Mouse (Mus musculus) heart, embryonic 12.5 days (tissue): ENCODE data around the gene Cog4. TPM values are rescaled to one million over a fixed set of nuclear protein-coding genes. Genes with fewer than 3 reads are reported as not detected.
A peak's percentile ranks its signal among the peaks of the same experiment; 100 is the strongest.

Experiments used
- ATAC-seq: fragments of 200-750 bp; cut with Nextera tagmentation; 2 replicates; pipeline ENCODE4 v1.8.0; 2017; ENCODE audit warnings: moderate TSS enrichment, moderate library complexity; ENCODE audit not compliant: insufficient number of reproducible peaks, low FRiP score
- H3K27ac ChIP-seq: fragments of 300-500 bp; sonication (generic); 2 replicates; pipeline ENCODE4 v1.5.1; 2016; ENCODE audit warnings: mild to moderate bottlenecking, moderate library complexity; ENCODE audit not compliant: poor library complexity, severe bottlenecking
- H3K27me3 ChIP-seq: fragments of 300-500 bp; sonication (generic); replicated peaks from 2 replicates; pipeline ENCODE4 v1.6.1; 2016; ENCODE audit warnings: mild to moderate bottlenecking, moderate library complexity
- H3K36me3 ChIP-seq: fragments of 300-500 bp; sonication (generic); 2 replicates; pipeline ENCODE4 v1.6.1; 2016; ENCODE audit warnings: mild to moderate bottlenecking, moderate library complexity
- H3K4me1 ChIP-seq: fragments of 300-500 bp; sonication (generic); replicated peaks from 2 replicates; pipeline ENCODE4 v1.6.1; 2016; ENCODE audit warnings: mild to moderate bottlenecking
- H3K4me2 ChIP-seq: fragments of 300-500 bp; sonication (generic); 2 replicates; pipeline ENCODE4 v1.6.1; 2016; ENCODE audit warnings: mild to moderate bottlenecking, moderate library complexity
- H3K4me3 ChIP-seq: fragments of 300-500 bp; sonication (generic); 2 replicates; pipeline ENCODE4 v1.5.1; 2016; ENCODE audit warnings: mild to moderate bottlenecking
- H3K9ac ChIP-seq: fragments of 300-500 bp; sonication (generic); 2 replicates; pipeline ENCODE4 v1.6.1; 2016; ENCODE audit warnings: mild to moderate bottlenecking, moderate library complexity
- H3K9me3 ChIP-seq: fragments of 300-500 bp; sonication (generic); replicated peaks from 2 replicates; pipeline ENCODE4 v1.6.1; 2016; ENCODE audit warnings: mild to moderate bottlenecking, moderate library complexity
- WGBS: fragments of 180-500 bp; shearing (Covaris S2); methylation state at CpG from one replicate; pipeline ENCODE4 v1.1.7; 2016; 5-methylcytosine and 5-hydroxymethylcytosine counted together
- polyA plus RNA-seq: library from polyadenylated mRNA; unstranded; fragments of >200 nt; fragmentation: Nextera tagmentation; extraction: Ambion mirVana; gene quantifications from 2 replicates; pipeline ENCODE4 v1.2.1, GENCODE M21; 2016

Cog4 gene
- 65.2 and 65.7 TPM in 2 replicates for polyA plus RNA-seq

DNA sequence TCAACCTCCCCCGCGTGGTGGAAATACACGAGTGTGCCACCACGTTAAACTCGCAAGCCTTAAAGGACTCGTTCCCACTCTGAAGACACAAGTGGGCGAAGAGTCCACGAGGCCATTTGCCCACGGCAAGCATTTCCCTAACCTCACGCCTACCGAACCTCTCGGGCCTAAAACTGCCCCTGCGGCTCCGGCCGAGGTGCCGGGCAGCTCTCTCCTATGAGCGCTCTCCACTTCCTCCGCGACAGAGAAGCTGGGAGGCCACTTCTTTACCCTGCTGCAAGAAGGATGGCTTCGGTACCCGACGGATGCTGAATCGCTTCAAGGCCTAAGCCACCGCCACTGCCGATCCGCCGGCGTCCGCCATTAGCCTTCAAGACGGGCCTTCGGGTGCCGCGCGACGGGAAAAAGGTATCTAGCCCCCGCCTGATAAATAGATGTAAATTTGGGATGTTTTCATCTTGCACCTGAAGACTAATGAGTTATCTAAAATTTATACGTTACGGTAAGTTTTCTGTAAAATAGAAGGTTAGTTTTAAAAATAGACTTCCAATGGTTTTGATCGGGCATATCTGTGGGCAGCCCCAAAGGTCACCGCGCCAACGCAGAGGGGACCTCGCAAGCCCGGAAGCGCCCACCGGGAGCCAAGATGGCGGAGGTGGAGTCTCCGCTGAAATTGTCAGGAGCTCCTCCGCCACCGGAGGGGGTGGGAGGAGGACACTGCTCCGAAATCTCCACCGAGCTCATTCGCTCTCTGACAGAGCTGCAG is at the start of gene Cog4, which contains the start of gene Sf3b3:
Gene Cog4 (plus strand): TSS at position 196 of the 766 bp plus-strand sequence.
Gene Sf3b3 (minus strand): TSS at position 383 of the 766 bp plus-strand sequence.
- Histone ChIP-seq H3K9me3 (no peaks in the 10 kb centered on the region), H3K36me3 (peaks cover 48% of the 10 kb centered on the region), H3K4me3 (peak within 1 kb of the TSS; percentile 99), H3K27me3 (no peaks in the 10 kb centered on the region), H3K4me2 (peak within 1 kb of the TSS; percentile 80), H3K9ac (peak within 1 kb of the TSS; percentile 94), H3K27ac (peak within 1 kb of the TSS; percentile 82), H3K4me1 (peaks cover 20% of the 10 kb centered on the region)
- under 1% methylated on average over 53 of the region's 53 CpGs for WGBS
- peak; percentile 90 for ATAC-seq

DNA sequence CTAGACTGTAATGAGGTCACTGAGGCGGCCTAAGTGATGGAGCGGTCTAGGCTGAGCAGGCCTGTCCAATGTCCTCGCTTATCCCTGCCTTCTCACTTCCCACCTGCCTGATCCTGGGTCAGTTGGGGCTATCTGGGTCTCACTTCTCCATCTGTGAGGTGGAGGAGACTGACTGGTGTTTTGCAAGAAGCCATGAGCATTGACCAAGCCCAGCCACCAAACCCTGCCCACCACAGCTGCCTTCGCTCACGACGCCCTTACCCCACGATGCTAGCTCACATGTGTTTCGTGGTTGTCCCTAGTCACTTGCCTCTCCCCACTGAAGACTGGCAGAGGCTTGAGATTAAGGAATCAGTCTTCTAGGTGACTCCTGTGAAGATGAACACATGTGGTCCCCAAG is 49.3 kb upstream of the Cog4 start:
- Histone ChIP-seq H3K9me3 (peaks cover 11% of the 10 kb centered on the region), H3K4me2 (no peak overlapping the region), H3K4me1 (peaks cover 12% of the 10 kb centered on the region), H3K36me3 (no peaks in the 10 kb centered on the region), H3K27me3 (0 out of 2 replicates have a peak, but pooled peaks cover 3% of the 10 kb centered on the region), H3K9ac (no peak overlapping the region), H3K4me3 (no peak overlapping the region), H3K27ac (no peak overlapping the region)
- 85% methylated on average over 8 of the region's 8 CpGs for WGBS
- ATAC-seq, result no peak

DNA sequence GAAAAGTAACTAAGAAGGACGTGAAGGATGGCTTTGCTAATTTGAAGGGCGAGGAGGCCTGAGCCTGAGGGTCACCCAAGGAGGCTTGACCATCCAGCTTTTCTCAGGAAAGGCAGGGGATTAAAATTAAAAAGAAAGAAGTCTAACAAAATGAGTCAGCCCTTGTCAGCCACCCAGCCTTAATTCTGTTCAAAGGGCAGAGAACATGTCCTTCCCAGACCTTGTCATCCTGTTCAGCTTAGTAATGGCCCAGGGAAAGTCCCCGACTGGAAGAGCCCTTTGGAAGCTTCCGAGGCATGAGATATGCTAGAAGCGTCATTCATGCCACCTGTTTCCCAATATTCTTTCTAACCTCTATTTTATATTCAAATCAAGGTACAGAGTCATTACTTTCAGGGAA is 43.4 kb upstream of the Cog4 start:
- Histone ChIP-seq H3K4me1 (peaks cover 4% of the 10 kb centered on the region; the same call in 1 of the 2 replicates), H3K36me3 (no peaks in the 10 kb centered on the region), H3K9ac (no peak overlapping the region), H3K27me3 (0 out of 2 replicates have a peak, but pooled peaks cover 3% of the 10 kb centered on the region), H3K4me2 (no peak overlapping the region), H3K9me3 (no peaks in the 10 kb centered on the region), H3K4me3 (no peak overlapping the region), H3K27ac (no peak overlapping the region)
- ATAC-seq, result no peak
- 83% methylated on average over 5 of the region's 5 CpGs for WGBS

DNA sequence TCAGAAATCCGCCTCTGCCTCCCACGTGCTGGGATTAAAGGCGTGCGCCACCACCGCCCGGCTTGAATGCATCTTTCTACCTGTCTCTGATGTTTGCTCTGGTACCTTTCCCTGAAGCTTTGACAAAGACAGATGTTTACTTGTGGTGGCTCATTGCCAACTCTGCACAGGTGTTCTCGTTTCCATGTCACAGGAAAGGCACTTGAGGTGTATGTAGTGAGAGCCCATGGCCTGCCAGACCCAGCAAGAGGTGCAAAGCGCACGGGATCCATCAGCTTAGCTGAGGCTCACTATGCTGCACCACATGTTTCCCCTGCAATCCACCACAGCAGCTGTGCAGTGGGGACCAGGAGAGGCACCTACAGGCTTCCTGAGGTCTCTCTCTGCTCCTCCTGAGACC is 42.5 kb upstream of the Cog4 start:
- H3K9ac ChIP-seq, result no peak overlapping the region
- no peak overlapping the region for H3K4me2 ChIP-seq
- no peak for ATAC-seq
- H3K36me3 ChIP-seq, result peaks cover 2% of the 10 kb centered on the region; the same call in 1 of the 2 replicates
- peaks cover 12% of the 10 kb centered on the region for H3K4me1 ChIP-seq
- no peak overlapping the region for H3K27ac ChIP-seq
- 0 out of 2 replicates have a peak, but pooled peaks cover 3% of the 10 kb centered on the region for H3K27me3 ChIP-seq
- H3K9me3 ChIP-seq, result no peaks in the 10 kb centered on the region
- H3K4me3 ChIP-seq, result no peak overlapping the region
- WGBS, result 83% methylated on average over 9 of the region's 9 CpGs

DNA sequence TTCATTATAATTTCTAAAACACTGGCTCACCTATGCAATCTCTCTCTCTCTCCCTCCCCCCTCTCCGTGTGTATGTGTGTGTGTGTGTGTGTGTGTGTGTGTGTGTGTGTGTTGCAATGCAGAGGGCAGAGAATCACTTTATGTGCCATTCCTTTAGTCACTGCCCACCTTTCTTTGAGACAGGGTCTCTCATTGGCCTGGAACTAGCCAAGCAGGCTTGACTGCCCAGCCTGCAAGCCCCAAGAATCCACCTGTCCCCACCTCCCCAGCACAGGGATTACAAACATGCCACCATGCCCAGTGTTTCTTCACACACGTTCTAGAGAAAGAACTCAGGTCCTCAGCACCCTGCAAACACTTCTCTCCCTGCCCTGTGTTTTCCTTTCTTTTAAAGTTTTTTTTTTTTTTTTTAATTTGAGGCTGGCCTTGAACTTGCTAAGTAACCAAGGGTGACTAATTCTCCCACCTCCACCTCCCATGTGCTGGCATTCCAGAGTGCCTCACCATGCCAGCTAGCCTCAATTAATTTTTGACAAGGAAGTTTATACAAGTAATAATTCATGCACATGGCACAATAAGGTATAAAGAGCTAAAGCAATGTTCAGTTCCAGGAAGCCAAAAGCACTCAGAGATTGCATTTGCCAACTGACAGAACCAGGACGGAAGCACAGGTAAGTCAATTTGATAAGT is 41.4 kb upstream of the Cog4 start:
- H3K4me3 ChIP-seq, result no peak overlapping the region
- 50% methylated on average over 3 of the region's 3 CpGs for WGBS
- no peak overlapping the region for H3K27ac ChIP-seq
- no peaks in the 10 kb centered on the region for H3K9me3 ChIP-seq
- H3K27me3 ChIP-seq, result 0 out of 2 replicates have a peak, but pooled peaks cover 3% of the 10 kb centered on the region
- ATAC-seq, result no peak
- peaks cover 13% of the 10 kb centered on the region for H3K36me3 ChIP-seq
- H3K4me2 ChIP-seq, result no peak overlapping the region
- H3K4me1 ChIP-seq, result peaks cover 23% of the 10 kb centered on the region
- no peak overlapping the region for H3K9ac ChIP-seq

DNA sequence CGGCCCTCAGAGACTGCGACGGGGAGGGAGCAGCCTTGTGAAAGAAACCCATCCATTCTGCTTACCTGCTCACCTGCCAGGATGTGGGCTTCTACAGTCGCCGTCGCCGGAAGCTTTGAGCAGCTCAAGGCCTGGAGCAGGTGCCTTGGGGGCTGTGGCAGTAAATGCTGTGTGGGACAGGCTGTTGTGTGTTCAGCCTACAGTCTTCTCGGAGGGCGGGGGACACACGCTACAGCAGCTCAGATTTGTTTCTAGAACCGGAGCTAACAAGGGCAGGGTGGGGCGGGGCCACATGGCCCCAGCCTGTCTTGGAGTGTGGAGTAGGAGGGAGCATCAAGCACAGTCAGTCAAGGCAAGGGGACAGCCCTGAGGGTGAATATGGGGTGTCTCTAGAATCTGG is 40.7 kb upstream of the Cog4 start, which contains the start of gene Il34:
Gene Il34 (minus strand): TSS at position 256 of the 400 bp plus-strand sequence.
- H3K9me3 ChIP-seq, result no peaks in the 10 kb centered on the region
- no peak for ATAC-seq
- H3K36me3 ChIP-seq, result peaks cover 20% of the 10 kb centered on the region
- H3K27ac ChIP-seq, result no peak within 1 kb of the TSS
- no peak within 1 kb of the TSS for H3K9ac ChIP-seq
- H3K4me3 ChIP-seq, result no peak within 1 kb of the TSS
- 30% methylated on average over 12 of the region's 12 CpGs for WGBS
- H3K4me1 ChIP-seq, result peaks cover 28% of the 10 kb centered on the region
- H3K27me3 ChIP-seq, result 0 out of 2 replicates have a peak, but pooled peaks cover 3% of the 10 kb centered on the region
- H3K4me2 ChIP-seq, result peak within 1 kb of the TSS; percentile 35

DNA sequence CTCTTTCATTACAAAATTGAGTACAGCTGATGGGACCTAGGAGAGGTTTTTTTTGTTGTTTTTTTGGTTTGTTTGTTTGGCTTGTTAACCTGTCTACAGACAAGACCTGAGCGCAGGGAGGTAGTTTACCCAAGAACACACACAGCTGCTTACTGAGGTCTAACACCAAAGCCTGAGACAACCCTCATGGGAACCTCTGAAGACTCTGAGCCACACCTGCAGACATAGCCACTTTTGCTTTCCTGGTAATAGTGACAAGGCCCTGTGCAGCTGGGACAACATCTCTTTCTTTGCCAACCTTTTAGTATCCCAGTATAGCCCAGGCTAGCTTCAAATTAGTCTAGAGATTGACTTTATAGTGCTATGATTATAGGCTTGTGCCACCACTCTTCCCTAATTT is 40.3 kb upstream of the Cog4 start:
- Histone ChIP-seq H3K4me3 (no peak overlapping the region), H3K36me3 (peaks cover 25% of the 10 kb centered on the region), H3K9ac (no peak overlapping the region), H3K27ac (no peak overlapping the region), H3K9me3 (no peaks in the 10 kb centered on the region), H3K4me2 (no peak overlapping the region), H3K27me3 (0 out of 2 replicates have a peak, but pooled peaks cover under 1% of the 10 kb centered on the region), H3K4me1 (peaks cover 26% of the 10 kb centered on the region)
- 75% methylated on average over 1 of the region's 1 CpGs for WGBS
- ATAC-seq, result no peak

DNA sequence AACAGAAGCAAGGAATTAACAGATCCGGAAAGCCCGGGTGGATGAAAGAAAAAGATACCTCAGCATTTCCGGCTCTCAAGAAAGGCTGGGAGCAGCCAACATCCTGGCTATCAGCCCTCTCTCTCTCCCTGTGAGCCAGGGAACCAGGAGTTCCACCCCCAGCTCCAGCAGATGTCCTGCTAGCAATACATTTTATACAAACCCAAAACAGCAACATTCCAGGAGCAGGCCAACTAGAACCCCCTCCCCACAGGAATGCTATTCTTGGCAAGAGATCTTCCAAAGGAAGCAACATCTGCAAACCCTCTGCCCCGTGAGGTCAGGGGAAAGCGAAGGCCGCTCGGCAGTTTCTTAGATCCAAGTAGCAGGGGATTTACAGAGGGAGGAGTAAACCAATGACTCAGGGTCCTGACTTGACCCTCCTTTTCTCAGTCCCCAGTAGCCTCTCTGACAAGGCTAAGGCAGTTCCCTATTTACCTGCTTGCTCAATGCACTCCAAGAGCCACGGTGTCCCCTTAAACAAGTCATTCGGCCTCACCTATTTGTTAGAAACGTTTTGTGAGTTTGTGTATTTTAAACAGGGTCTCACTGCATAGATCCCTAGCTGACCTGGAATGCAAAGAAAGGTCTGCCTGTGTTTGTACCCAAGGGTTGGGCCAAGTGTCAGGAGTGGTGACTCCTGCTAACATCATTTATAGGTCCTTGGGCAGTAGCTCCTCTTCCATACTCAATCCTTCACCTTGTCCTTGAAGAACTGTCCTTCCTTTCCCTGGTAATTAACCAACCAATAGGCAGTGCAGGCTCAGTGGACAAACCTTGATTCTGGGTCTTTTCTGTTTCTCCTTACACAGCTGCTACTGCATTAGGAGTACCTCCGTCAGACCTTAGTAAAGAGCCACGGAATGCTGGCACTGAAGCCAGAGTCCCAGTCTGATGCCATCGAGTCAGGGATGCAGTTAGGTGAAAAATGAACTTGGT is 37.6 kb upstream of the Cog4 start:
- H3K27ac ChIP-seq, result peak overlapping the region; percentile 43
- no peak overlapping the region for H3K9ac ChIP-seq
- 51% methylated on average over 13 of the region's 13 CpGs for WGBS
- H3K4me1 ChIP-seq, result peaks cover 26% of the 10 kb centered on the region
- H3K36me3 ChIP-seq, result peaks cover 51% of the 10 kb centered on the region
- H3K4me2 ChIP-seq, result no peak overlapping the region
- H3K4me3 ChIP-seq, result no peak overlapping the region
- no peaks in the 10 kb centered on the region for H3K27me3 ChIP-seq
- H3K9me3 ChIP-seq, result no peaks in the 10 kb centered on the region
- peak; percentile 52 for ATAC-seq

DNA sequence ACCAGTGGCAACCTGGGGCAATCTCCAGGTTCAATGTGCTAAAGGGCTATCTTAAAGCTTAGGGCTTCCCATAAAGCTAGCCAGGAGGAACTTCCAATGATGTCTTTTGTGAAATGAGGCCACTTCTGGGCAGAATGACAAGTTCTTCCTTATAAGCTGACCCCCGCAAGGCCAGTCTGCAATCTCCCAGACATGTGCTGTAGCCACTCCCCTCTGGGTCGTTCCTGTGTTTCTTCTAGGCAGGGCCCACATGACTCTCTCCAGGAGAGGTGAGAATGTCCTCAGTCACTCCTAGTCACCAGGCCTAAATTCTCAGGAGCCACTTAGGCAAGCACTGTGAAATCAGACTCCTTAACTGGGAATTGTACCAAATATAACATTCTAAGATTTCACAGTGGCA is 36.6 kb upstream of the Cog4 start:
- no peak for ATAC-seq
- no peak overlapping the region for H3K4me3 ChIP-seq
- H3K27ac ChIP-seq, result peak overlapping the region; percentile 41; the same call in 1 of the 2 replicates
- H3K4me2 ChIP-seq, result no peak overlapping the region
- no peak overlapping the region for H3K9ac ChIP-seq
- H3K27me3 ChIP-seq, result no peaks in the 10 kb centered on the region
- H3K36me3 ChIP-seq, result peaks cover 61% of the 10 kb centered on the region
- 30% methylated on average over 2 of the region's 2 CpGs for WGBS
- H3K9me3 ChIP-seq, result no peaks in the 10 kb centered on the region
- peaks cover 26% of the 10 kb centered on the region for H3K4me1 ChIP-seq

DNA sequence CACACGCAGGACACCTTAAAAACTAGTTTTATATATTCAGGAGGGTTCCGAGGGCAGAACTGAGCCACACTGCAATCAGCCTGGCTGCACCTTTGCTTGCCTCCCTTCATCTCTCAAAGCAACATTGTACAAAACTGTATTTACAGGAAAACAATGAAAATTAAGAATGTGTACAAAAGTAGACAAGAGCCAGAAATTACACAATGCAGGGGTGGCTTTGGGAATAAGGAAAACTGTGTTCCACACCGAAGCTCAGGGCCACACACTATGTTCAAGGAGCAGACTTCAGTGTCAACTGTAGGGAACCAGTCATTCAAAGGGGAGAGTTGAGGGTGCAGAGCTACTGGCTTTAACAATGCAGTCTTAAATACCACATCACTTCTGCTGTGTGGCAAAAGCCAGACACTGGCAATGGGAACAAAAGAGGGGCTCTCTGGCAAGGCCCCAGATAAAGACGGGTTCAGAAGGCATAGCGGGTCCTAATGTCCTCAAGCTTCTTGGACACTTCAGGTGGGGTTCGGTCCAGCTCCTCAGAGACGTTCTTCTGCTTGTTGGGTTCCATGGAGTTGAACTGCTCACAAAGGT is 35.8 kb upstream of the Cog4 start:
- Histone ChIP-seq H3K27ac (no peak overlapping the region), H3K9me3 (no peaks in the 10 kb centered on the region), H3K9ac (no peak overlapping the region), H3K4me3 (no peak overlapping the region), H3K4me2 (no peak overlapping the region), H3K4me1 (peaks cover 26% of the 10 kb centered on the region), H3K27me3 (no peaks in the 10 kb centered on the region), H3K36me3 (peaks cover 69% of the 10 kb centered on the region)
- ATAC-seq, result no peak
- WGBS, result 90% methylated on average over 7 of the region's 7 CpGs
